Mouse (Mus musculus) MEL (cell line): Measurements from ENCODE around the gene Sh3bgrl. TPM values are rescaled to one million over a fixed set of nuclear protein-coding genes. Genes with fewer than 3 reads are reported as not detected.

Experiments
- DNase-seq: peaks from one replicate; pipeline ENCODE4 v3.0.0; 2011; ENCODE audit warnings: low read depth, low spot score
- H3K27ac ChIP-seq: 2 replicates; pipeline ENCODE4 v1.5.1; 2012; ENCODE audit warnings: low read depth, mild to moderate bottlenecking, control low read depth, low read length, moderate library complexity; ENCODE audit not compliant: control insufficient read depth
- H3K27me3 ChIP-seq, 2 experiments: fragments of 150-350 bp in 1 of 2; sonication (generic) in 1 of 2; 2 replicates each; pipeline ENCODE4 v1.6.1; 2012; ENCODE audit warnings: low read length in 2 of 2, mild to moderate bottlenecking in 2 of 2, improper control_type of control experiment in 1 of 2, moderate library complexity in 1 of 2; ENCODE audit not compliant: insufficient read depth in 2 of 2, control insufficient read depth in 1 of 2
- H3K36me3 ChIP-seq, 2 experiments: 2 replicates each; pipeline ENCODE4 v1.6.1; 2012 to 2014; ENCODE audit warnings: low read length in 2 of 2, improper control_type of control experiment in 1 of 2, inconsistent platforms in 1 of 2, mild to moderate bottlenecking in 1 of 2; ENCODE audit not compliant: insufficient read depth in 2 of 2, control insufficient read depth in 1 of 2
- H3K4me1 ChIP-seq, 2 experiments: fragments of 150-350 bp in 1 of 2; sonication (generic) in 1 of 2; 2 replicates each; pipeline ENCODE4 v1.6.1; 2012; ENCODE audit warnings: low read length in 2 of 2, improper control_type of control experiment in 1 of 2, mild to moderate bottlenecking in 1 of 2; ENCODE audit not compliant: insufficient read depth in 2 of 2, control insufficient read depth in 1 of 2
- H3K4me3 ChIP-seq, 2 experiments: fragments of 150-350 bp in 1 of 2; sonication (generic) in 1 of 2; 2 replicates each; pipeline ENCODE4 v1.5.1; 2012; ENCODE audit warnings: low read depth in 2 of 2, low read length in 2 of 2, mild to moderate bottlenecking in 2 of 2, moderate library complexity in 2 of 2, control low read depth in 1 of 2, improper control_type of control experiment in 1 of 2; ENCODE audit not compliant: control insufficient read depth in 1 of 2, insufficient read depth in 1 of 2
- H3K79me2 ChIP-seq: 2 replicates; pipeline ENCODE4 v1.6.1; 2012; ENCODE audit warnings: mild to moderate bottlenecking, low read length, moderate library complexity; ENCODE audit not compliant: control insufficient read depth, poor library complexity, insufficient read depth
- H3K9ac ChIP-seq: 2 replicates; pipeline ENCODE4 v1.6.1; 2012; ENCODE audit warnings: low read depth, mild to moderate bottlenecking, control low read depth, low read length, moderate library complexity; ENCODE audit not compliant: control insufficient read depth, poor library complexity, severe bottlenecking
- H3K9me3 ChIP-seq: fragments of 150-350 bp; sonication (generic); replicated peaks from 2 replicates; pipeline ENCODE4 v1.6.1; 2012; ENCODE audit warnings: mild to moderate bottlenecking, low read length, improper control_type of control experiment, moderate library complexity; ENCODE audit not compliant: insufficient read depth
- CTCF ChIP-seq, 3 experiments: IDR thresholded peaks in 2 of 3; conservative IDR thresholded peaks in 1 of 3; 2 replicates each; pipeline ENCODE4 v1.5.1; 2011 to 2012; ENCODE audit warnings: low read length in 3 of 3, low read depth in 2 of 3, mild to moderate bottlenecking in 2 of 3, improper control_type of control experiment in 1 of 3, inconsistent platforms in 1 of 3, mixed read lengths in 1 of 3, moderate library complexity in 1 of 3; ENCODE audit not compliant: control insufficient read depth in 1 of 3, insufficient read depth in 1 of 3, poor library complexity in 1 of 3, severe bottlenecking in 1 of 3
- EP300 ChIP-seq, 2 experiments: IDR thresholded peaks; 2 replicates each; pipeline ENCODE4 v1.6.1; 2011; ENCODE audit warnings: improper control_type of control experiment in 2 of 2, low read length in 2 of 2, low read depth in 1 of 2, mild to moderate bottlenecking in 1 of 2
- RAD21 ChIP-seq: IDR thresholded peaks from 2 replicates; pipeline ENCODE4 v1.6.1; 2011; ENCODE audit warnings: mild to moderate bottlenecking, low read depth, low read length, improper control_type of control experiment
- RCOR1 ChIP-seq: IDR thresholded peaks from 2 replicates; pipeline ENCODE4 v1.6.1; 2012; ENCODE audit warnings: low read depth, mild to moderate bottlenecking, inconsistent platforms, low read length, improper control_type of control experiment
- SIN3A ChIP-seq: IDR thresholded peaks from 2 replicates; pipeline ENCODE4 v1.6.1; 2012; ENCODE audit warnings: low read length, improper control_type of control experiment, inconsistent platforms
- SMC3 ChIP-seq: IDR thresholded peaks from 2 replicates; pipeline ENCODE4 v1.6.1; 2011; ENCODE audit warnings: low read depth, low read length, improper control_type of control experiment
- TBP ChIP-seq: IDR thresholded peaks from 2 replicates; pipeline ENCODE4 v1.8.0; 2011; ENCODE audit warnings: low read depth, low read length, improper control_type of control experiment
- ZC3H11A ChIP-seq: IDR thresholded peaks from 2 replicates; pipeline ENCODE4 v1.6.1; 2012; ENCODE audit warnings: low read depth, mild to moderate bottlenecking, inconsistent platforms, low read length, improper control_type of control experiment
- ZNF384 ChIP-seq: IDR thresholded peaks from 2 replicates; pipeline ENCODE4 v1.6.1; 2012; ENCODE audit warnings: low read depth, mild to moderate bottlenecking, inconsistent platforms, low read length, improper control_type of control experiment
- polyA plus RNA-seq, 2 experiments: library from polyadenylated mRNA; stranded (reverse) in 1 of 2; unstranded in 1 of 2; fragments of >175 nt in 1 of 2; fragments of >200 nt in 1 of 2; gene quantifications; 2 replicates each; pipeline versions ENCODE4 v1.2.1 to v1.2.4; 2012; ENCODE audit warnings: low replicate concordance in 2 of 2, low read depth in 1 of 2; ENCODE audit not compliant: insufficient read length in 2 of 2, insufficient read depth in 1 of 2, missing spikeins in 1 of 2
- total RNA-seq: library from RNA; depleted of rRNA; stranded (reverse); fragments of 300-350 nt; gene quantifications from 2 replicates; pipeline ENCODE4 v1.2.3, GENCODE M21; 2012; rRNA removed

Sh3bgrl gene
- total and polyA plus RNA-seq, 3 experiments, result 50.5 to 126 (median 83.6) TPM

DNA sequence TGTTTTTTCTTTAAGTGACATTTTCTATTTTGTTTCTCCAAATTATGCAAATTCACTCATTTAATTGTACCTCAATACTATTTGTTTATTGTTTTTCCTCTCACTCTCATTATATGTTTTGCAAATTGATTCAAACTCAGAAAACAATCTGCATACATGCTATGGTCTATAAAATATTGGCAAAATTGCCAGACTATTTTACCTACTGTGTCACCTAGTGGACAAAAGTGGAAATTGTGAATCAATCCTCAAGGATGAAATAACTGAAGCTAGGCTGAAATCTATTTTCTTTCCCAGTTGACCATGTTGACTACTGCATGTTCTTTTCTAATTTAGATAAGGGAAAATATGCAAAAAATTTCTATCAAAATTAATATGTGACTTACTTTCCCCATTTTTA lies 143.0 kb downstream of the Sh3bgrl start:
- H3K9ac ChIP-seq, result no peak overlapping the region
- peak; percentile 69 for DNase-seq
- peak in 1 of 2 experiments; percentile 10; a peak in 1 of 4 replicates for TF ChIP-seq EP300 (IDR thresholded peaks at IDR 0.05; ENCODE audit: low read depth in 1 of 2, low read length in 2 of 2)
- TF ChIP-seq ZNF384, result peak; percentile 42; the same call in 1 of the 2 replicates
- TF ChIP-seq RAD21, result peak; percentile 95
- peak; percentile 88 for TF ChIP-seq ZC3H11A
- no peak for TF ChIP-seq TBP
- TF ChIP-seq SMC3, result peak; percentile 94
- TF ChIP-seq SIN3A, result 0 out of 2 replicates have a peak, but pooled peaks have one; percentile 36
- TF ChIP-seq RCOR1, result no peak
- peak in 2 of 3 experiments; percentile 61 to 92; a peak in 4 of 6 replicates for TF ChIP-seq CTCF (IDR thresholded peaks at IDR 0.05 in 2 of 3, conservative IDR thresholded peaks at IDR 0.05 in 1 of 3; ENCODE audit: control insufficient read depth in 1 of 3, insufficient read depth in 1 of 3, low read depth in 2 of 3, low read length in 3 of 3, poor library complexity in 1 of 3, severe bottlenecking in 1 of 3)
- TF ChIP-seq, all 39 proteins: peak for 7
- Histone ChIP-seq H3K36me3 (no peaks in the 10 kb centered on the region), H3K27ac (no peak overlapping the region), H3K9me3 (no peaks in the 10 kb centered on the region), H3K79me2 (no peaks in the 10 kb centered on the region; the same call in 1 of the 2 replicates), H3K4me3 (no peak overlapping the region), H3K4me1 (no peaks in the 10 kb centered on the region), H3K27me3 (no peaks in the 10 kb centered on the region)

Other genes starting within 250 kb of the Sh3bgrl start
- gene Hmgn5, start 82.0 kb upstream of the Sh3bgrl start, total RNA-seq, result 9.8 and 13.8 TPM in 2 replicates
- 100 to 1,000 TPM; 102 to 164 TPM for gene Hmgn5, start 82.0 kb upstream of the Sh3bgrl start, polyA plus RNA-seq
- gene Gm6377, start 101.4 kb downstream of the Sh3bgrl start, total RNA-seq, result 0.08 and 0.36 TPM in 2 replicates
- gene Gm6377, start 101.4 kb downstream of the Sh3bgrl start, polyA plus RNA-seq, result under 1 TPM in 1 of 2 experiments, not detected in 1; 0.07 TPM